Mouse (Mus musculus): ENCODE data around the gene Spag5.

The Spag5 gene

DNA sequence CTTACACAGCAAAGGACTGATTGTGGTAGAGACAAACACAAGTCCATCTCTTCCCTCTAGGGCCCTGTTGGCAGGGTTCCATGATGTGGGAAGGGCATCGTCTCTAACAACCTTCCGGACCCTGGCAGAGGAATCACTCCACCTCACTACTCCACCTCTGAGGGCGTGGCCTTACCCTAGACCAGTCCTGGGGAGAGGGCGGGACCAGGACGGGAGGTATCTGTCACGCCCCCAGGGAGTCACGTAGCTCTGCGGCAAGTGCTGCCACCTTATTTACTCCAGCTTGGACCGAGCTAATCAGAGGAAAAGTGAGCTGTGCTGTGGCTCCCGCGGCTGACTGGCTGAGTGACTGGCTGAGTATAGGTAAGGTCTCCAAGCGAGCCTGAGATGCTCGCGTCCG, 21.5 kb downstream of the Spag5 start, which contains the start of gene Aldoc:
Gene Aldoc, plus strand, starts transcription at position 109 of the 400 bp plus-strand sequence.
- DNase-seq (ENCODE audit: low read depth, low spot score): peak; percentile 67

- DNase-seq (ENCODE audit: low read depth, low spot score): no peak
Observed at GRCm38 (mm10) chr11:78324000-78324785, 22.9 kb downstream of the Spag5 start.

GRCm38 (mm10) chr11:78324965-78325364, 23.6 kb downstream of the Spag5 start:
- no peak for DNase-seq (ENCODE audit: low read depth, low spot score)

DNA sequence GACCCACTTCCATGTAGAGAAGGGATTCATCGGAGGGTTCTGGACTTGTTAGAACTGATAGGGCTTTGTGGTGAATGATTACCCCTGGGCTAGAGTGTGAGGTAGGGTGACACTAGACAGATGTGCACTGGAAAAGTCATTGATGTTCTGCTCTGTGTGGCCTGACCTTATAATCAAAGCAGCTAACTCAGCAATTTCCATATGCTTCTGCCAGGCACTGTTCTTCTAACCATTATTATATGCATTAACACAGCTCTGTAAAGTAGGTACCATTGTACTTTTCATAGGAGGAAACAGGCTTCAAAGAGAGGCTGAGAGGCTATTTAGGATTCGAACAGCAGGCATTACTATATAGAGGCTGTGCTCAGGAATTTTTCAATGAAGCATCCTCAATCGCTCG, 25.9 kb downstream of the Spag5 start:
- no peak for DNase-seq (ENCODE audit: low read depth, low spot score)

DNA sequence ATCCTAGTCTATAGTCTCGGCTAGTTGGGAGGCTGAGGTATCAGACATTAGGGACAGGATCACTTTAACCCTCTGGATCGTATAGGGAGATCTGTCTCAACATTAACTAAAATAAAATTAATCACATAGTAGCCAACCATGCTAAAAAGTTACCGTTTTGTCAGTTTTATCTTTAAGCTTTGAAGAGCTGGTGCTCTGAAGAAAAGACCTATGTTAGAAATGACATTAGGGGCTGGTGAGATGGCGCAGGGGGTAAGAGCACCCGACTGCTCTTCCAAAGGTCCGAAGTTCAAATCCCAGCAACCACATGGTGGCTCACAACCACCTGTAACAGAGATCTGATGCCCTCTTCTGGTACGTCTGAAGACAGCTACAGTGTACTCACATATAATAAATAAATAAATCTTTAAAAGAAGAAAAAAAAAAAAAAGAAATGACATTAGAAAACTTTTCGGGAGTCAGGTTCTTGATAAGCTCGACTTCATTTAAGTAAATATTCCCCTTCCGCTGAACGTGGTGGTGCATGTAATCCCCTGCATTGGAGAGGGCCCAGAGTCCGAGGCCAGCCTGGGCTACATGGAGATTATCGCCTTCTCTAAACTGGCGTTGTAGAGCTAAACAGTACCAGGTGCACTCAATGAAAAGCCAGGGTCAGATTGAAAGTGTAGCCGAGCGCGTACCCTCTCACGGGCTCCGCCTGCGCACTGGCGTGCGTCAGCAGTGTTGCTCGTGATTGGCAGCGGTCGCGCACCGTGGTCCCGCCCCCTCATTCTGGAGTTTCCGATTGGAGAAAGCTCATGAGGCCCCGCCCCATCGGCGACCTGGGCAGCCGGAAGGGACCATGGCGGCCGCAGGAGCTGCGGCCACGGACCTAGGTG, 26.5 kb downstream of the Spag5 start, which contains the start of gene Pigs:
Gene Pigs, plus strand, starts transcription at position 782 of the 878 bp plus-strand sequence.
- DNase-seq (ENCODE audit: low read depth, low spot score): peak; percentile 92

DNA sequence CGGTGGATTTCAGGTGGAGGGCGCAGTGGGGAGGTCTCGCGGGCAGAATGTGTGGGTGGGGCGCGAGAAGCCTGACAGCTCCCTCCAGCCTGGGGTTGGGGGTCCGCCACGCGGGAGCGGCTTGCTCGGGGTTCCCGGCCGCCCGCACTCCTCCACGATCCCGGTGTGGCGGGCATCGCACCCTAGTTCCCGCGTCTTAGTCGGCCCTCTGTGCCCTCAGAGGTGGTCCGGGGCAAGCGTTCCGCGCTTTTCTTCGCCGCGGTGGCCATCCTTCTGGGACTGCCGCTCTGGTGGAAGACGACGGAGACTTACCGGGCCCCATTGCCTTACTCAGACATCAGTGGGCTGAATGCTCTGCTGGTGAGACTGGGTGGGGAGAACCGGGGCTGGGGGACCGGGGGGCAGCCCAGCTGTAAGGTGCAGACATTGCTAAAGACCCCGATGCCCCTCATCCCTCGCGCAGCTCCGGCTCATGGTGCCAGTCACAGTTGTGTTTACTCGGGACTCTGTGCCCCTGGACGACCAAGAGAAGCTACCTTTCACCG, 27.3 kb downstream of the Spag5 start:
- DNase-seq (ENCODE audit: low read depth, low spot score): no peak

- no peak for DNase-seq (ENCODE audit: low read depth, low spot score)
Observed at GRCm38 (mm10) chr11:78332676-78333075, 31.3 kb downstream of the Spag5 start.

DNA sequence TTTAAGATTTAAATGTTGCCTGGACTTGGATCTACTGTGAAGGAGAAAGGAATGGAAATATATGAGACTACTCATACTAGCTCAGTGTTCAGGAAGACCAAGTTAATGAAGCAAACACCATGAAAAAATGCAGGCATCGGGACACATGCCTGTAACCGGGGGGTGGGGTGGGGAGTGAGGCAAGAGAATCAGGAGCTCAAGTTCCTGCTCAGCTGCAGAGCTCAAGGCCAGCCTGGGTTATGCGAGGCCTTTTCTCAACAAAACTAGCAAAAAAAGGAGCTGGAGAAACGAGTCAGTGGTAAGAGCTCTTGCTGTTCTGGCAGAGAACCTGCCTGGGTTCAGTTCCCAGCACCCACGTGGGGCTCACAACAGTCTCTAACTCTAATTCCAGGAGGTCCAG, 32.7 kb downstream of the Spag5 start:
- no peak for DNase-seq (ENCODE audit: low read depth, low spot score)

DNA sequence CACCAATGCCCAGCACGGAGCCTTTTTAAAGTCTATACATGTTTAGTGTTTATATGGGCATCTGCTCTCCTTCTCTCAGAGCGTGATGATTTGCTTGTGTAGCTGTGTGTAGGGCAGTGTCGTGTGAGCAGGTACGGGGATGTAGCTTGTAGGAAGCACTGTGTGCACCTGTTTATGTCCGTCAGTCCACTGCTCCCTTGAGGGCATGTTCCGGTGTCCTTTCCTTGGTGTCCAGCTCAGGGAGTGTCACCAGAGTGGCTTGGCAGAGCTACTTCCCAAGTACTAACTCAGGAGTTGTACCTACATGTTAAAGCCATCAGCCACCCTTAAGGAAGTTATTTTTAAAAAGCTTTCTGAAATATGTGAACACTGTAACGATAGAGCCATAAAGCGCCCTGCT, 35.7 kb downstream of the Spag5 start:
- DNase-seq (ENCODE audit: low read depth, low spot score): peak; percentile 71

DNA sequence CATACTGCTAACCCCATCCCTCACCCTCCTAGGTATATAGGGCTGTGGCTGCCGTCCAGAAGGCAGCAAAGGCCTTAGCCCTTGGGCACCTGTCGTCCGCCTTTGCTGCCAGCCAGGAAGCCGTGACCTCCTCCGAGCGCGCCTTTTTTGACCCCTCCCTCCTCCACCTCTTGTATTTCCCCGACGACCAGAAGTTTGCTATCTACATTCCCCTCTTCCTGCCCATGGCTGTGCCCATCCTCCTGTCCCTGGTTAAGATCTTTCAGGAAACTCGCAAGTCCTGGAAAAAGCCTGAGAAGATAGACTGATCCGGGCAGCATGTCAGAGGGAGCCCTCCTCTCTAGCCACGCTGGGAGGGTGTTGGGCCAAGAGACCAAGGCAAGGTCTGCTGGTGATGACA, 40.4 kb downstream of the Spag5 start:
- no peak for DNase-seq (ENCODE audit: low read depth, low spot score)

GRCm38 (mm10) chr11:78343381-78344327, 42.3 kb downstream of the Spag5 start, which contains the start of gene Unc119:
TSS of gene Unc119 (plus strand) at chr11:78343482.
- DNase-seq (ENCODE audit: low read depth, low spot score): no peak

GRCm38 (mm10) chr11:78344328-78344889, 43.1 kb downstream of the Spag5 start:
- no peak for DNase-seq (ENCODE audit: low read depth, low spot score)

GRCm38 (mm10) chr11:78344890-78345715, 43.8 kb downstream of the Spag5 start:
- peak; percentile 72 for DNase-seq (ENCODE audit: low read depth, low spot score)

DNA sequence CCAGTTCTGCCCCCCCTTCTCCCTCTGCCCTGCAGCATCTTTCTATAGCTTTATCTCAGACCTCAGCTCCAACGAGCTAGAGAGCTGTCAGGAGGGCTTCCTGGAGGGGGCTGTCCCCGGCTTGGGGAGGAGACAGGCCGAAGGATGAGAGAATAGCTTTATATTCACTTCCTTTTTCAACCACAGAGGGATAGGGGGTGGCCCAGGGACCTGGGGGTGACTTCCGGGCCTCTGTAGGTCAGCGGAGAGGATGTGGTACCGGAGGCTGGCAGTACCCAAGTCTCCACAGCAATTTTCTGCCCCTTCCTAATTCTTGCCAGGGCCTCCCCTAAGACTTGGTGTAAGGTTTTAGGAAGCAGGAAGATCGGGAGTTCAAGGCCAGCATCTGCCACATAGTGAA, 44.5 kb downstream of the Spag5 start:
- no peak for DNase-seq (ENCODE audit: low read depth, low spot score)

DNA sequence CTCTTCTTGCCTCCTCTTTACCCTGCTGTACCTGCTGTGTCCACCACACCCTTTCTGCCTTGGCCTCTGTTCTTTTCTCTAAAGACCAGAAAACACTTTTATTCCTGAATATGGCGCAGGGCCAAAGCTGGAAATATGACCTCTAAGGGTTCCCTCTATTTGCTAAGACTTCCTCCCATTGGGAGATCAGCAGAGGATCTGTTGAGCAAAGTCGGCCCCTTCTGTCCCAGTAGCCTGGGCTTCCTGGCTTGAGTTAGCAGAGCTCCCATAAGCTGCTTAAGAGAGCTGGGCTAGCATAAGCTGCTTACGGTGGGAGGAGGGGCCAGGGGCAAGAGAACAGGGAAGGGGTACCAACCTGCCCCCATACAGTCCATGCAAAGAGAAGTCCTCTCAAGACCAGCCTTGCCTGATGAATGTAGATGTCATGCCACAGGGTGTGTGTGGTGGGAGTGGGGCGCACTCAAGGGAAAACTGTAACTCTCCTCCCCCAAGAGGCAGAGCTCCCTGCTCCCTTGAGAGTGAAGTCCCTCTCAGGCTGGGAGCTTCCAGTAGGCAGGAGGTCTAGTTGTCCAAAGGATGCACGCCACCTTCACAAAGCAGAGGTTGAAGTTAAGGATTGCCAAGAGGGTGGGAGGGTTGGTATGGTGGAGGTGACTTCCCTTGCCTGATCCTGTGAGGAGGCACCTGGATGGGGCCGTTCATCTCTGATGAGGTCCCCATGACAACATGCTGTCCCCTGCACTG, 45.2 kb downstream of the Spag5 start:
- no peak for DNase-seq (ENCODE audit: low read depth, low spot score)

GRCm38 (mm10) chr11:78347070-78347754, 45.9 kb downstream of the Spag5 start:
- DNase-seq (ENCODE audit: low read depth, low spot score): peak; percentile 77

GRCm38 (mm10) chr11:78347908-78348307, 46.6 kb downstream of the Spag5 start:
- DNase-seq (ENCODE audit: low read depth, low spot score): no peak

GRCm38 (mm10) chr11:78348474-78348873, 47.1 kb downstream of the Spag5 start:
- no peak for DNase-seq (ENCODE audit: low read depth, low spot score)

Data from skeletal muscle tissue, adult 2 months (tissue).